Mouse (Mus musculus): ENCODE results near the gene Tbx19.

- TF ChIP-seq EP300 (IDR thresholded peaks at IDR 0.05; ENCODE audit: low read depth) (no peak), CTCF (IDR thresholded peaks at IDR 0.05; ENCODE audit: low read depth) (no peak)
Observed at GRCm38 (mm10) chr1:165129573-165129972, 31.0 kb downstream of the Tbx19 start.

Measured in liver, embryonic 14.5 days (tissue).